Mouse (Mus musculus) stomach, postnatal 0 days (tissue): ENCODE measurements around the gene Fbxo46.

Experiments used
- CTCF ChIP-seq: IDR thresholded peaks from 2 replicates; pipeline ENCODE4 v1.5.1; 2016; ENCODE audit warnings: antibody characterized with exemption, low read depth, mild to moderate bottlenecking, moderate library complexity
- EP300 ChIP-seq: optimal IDR thresholded peaks from 2 replicates; pipeline ENCODE3; 2016; ENCODE audit warnings: antibody characterized with exemption

DNA sequence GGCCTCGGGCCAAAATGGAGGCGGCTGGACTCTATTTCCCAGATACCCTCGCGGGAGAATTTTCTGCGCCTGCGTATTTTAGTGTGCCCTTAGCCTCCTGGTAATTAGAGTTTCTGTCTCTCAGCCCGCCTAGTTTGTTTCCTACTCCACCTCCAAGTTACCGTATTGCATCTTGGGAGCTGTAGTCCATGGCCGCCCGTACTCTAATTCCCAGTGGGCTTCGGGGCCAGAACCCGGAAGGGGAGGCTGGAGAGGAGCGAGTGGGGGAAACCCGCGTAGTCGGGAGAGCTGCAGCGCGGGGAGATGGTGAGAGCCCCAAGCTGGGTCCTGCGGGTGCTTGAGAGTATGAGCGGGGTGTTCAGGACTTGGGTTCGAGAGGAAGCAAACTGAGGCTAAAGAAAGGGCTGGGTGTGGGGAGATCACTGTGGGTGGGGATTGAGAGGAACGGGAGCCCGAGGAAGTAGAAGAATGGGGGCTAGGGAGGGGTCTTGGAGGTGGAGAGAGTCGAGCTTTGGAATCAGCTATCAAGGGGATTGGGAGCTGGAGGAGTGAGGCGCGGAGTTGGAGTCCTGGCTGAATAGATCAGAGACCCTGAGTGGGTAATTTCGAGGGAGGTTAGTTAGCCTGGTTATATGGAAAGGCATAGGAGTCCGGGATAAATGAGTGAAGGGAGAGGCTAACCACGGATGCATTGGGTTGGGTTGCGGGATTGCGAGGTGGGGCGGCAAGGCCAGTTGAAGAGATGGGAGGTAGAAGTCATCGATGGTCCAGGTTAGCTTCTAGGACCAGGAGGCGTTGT, at the start of gene Fbxo46:
- TF ChIP-seq CTCF (no peak), EP300 (no peak)
